Mouse (Mus musculus): ENCODE results near the gene Gramd1b. TPM values are rescaled to one million over a fixed set of nuclear protein-coding genes. Genes with fewer than 3 reads are reported as not detected.
"Not testable (repeated sequence)": the region's sequence is repeated elsewhere in the genome, so short reads cannot be mapped to it uniquely, and the experiment has no call there.

Gene Gramd1b
- polyA plus RNA-seq, 1 experiment: 20.3 TPM

DNA sequence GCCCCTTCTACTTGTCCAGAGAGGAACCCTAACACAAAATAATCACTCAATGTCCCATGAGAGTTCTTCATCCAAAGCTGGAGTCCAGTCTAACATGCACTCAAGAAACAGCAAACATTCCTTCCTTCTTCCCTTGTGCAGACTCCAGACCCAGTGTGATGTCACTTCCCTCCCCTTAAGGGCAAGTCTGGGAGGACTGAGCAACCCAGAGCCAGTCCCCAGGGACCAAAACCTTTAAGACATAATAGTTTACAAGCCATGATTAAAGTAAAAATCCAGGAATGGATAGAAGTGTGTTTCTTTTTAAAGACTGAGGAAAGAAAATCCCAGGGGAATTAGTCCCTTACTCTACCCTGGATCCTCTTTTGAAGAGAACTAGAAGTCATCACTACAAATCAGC is 30.5 kb downstream of the Gramd1b start:
- Histone ChIP-seq H3K27me3 (ENCODE audit: control insufficient read depth, insufficient read depth, low read length) (peaks cover 1% of the 10 kb centered on the region; the same call in 1 of the 2 replicates), H3K4me1 (ENCODE audit: control insufficient read depth, insufficient read depth, insufficient read length) (no peaks in the 10 kb centered on the region), H3K4me3 (ENCODE audit: extremely low read depth, insufficient read depth, insufficient read length) (no peak overlapping the region), H3K36me3 (ENCODE audit: control insufficient read depth, insufficient read depth, low read length) (no peaks in the 10 kb centered on the region), H3K27ac (ENCODE audit: insufficient read depth, low read length) (no peak overlapping the region)
- no peak for DNase-seq (ENCODE audit: low read depth in 1 of 2, low spot score in 2 of 2)
- TF ChIP-seq POLR2A (IDR thresholded peaks at IDR 0.05; ENCODE audit: low read depth, low read length) (no peak), CTCF (IDR thresholded peaks at IDR 0.05; ENCODE audit: extremely low read depth, insufficient read depth, insufficient read length, insufficient replicate concordance) (no peak)

DNA sequence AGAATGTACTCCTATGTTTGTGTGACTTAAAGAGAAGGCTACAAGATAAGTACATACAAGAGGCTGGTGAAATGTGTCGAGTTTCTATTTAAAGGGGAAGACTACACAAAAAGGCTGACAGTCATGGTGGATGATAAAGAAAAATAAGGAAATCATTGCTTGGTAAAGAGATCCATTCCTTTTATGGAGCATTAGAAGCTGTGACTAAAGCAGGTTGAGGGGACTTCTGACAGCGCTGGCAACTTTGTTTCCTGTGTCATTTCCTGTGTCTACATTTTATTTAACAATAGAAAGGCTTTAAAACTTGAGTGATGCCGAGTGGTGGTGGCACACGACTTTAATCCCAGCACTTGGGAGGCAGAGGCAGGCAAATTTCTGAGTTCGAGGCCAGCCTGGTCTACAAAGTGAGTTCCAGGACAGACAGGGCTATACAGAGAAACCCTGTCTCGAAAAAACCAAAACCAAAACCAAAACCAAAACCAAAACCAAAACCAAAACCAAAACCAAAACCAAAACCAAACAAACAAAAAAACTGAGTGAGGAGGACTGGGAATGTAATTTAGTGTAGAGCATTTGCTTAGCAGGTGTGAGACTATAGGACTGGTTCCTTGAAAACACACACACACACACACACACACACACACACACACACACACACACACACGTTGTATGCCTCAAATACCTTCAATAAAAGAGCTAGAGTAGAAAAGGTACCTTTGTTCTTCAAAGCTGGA is 48.7 kb downstream of the Gramd1b start:
- DNase-seq (ENCODE audit: low read depth in 1 of 2, low spot score in 2 of 2); H3K4me1 ChIP-seq (ENCODE audit: control insufficient read depth, insufficient read depth, insufficient read length); H3K27ac ChIP-seq (ENCODE audit: insufficient read depth, low read length); H3K27me3 ChIP-seq (ENCODE audit: control insufficient read depth, insufficient read depth, low read length); H3K36me3 ChIP-seq (ENCODE audit: control insufficient read depth, insufficient read depth, low read length): not testable (repeated sequence)
- WGBS: 42% methylated on average over 7 of the region's 7 CpGs
- peak overlapping the region; percentile 41; the same call in 1 of the 2 replicates for H3K4me3 ChIP-seq (ENCODE audit: extremely low read depth, insufficient read depth, insufficient read length)

DNA sequence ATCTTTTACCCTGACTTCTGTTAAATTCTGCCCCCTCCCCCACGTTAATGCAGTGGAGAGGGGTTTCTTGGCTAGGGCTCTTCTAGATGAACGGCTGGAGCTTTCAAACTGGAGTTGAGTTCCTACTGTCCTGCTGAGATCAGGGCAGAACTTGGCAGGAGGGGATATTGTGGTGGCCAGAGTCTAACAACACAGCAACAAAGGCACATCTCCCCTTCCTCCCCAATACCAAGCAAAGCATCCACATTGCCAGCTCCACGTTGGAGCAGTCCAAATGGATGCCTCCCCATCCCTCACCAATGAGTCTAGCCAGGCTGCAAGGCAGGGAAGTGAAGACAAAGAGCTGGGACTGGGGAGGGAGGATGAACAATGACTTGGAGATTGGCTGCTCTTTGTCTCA is 49.9 kb downstream of the Gramd1b start:
- TF ChIP-seq POLR2A (IDR thresholded peaks at IDR 0.05; ENCODE audit: low read depth, low read length) (no peak), CTCF (IDR thresholded peaks at IDR 0.05; ENCODE audit: extremely low read depth, insufficient read depth, insufficient read length, insufficient replicate concordance) (no peak)
- no peaks in the 10 kb centered on the region for H3K27me3 ChIP-seq (ENCODE audit: control insufficient read depth, insufficient read depth, low read length)
- no peaks in the 10 kb centered on the region for H3K4me1 ChIP-seq (ENCODE audit: control insufficient read depth, insufficient read depth, insufficient read length)
- 75% methylated on average over 3 of the region's 3 CpGs for WGBS
- DNase-seq (ENCODE audit: low read depth in 1 of 2, low spot score in 2 of 2): no peak
- H3K27ac ChIP-seq (ENCODE audit: insufficient read depth, low read length): no peak overlapping the region
- H3K4me3 ChIP-seq (ENCODE audit: extremely low read depth, insufficient read depth, insufficient read length): no peak overlapping the region
- H3K36me3 ChIP-seq (ENCODE audit: control insufficient read depth, insufficient read depth, low read length): no peaks in the 10 kb centered on the region

DNA sequence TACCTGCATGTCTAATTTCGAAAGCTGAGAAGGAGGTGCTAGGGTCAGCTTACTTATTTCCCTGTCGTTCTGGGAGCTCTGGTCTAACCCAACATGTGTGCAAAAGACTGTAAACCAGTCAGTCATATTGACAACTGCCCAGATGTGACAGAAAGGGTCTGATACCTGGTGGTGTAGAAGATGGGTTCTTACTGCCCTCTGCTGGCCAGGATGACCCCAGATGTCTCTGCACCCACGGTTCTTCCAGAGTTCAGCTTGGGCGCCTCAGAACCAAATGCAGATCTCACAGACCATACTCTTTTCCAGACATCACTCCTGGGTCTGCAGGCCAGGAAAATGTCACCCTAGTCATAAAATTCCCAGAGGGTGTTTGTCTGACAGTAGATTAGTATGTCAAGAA is 51.9 kb downstream of the Gramd1b start:
- Histone ChIP-seq H3K27ac (ENCODE audit: insufficient read depth, low read length) (no peak overlapping the region), H3K27me3 (ENCODE audit: control insufficient read depth, insufficient read depth, low read length) (no peaks in the 10 kb centered on the region), H3K4me3 (ENCODE audit: extremely low read depth, insufficient read depth, insufficient read length) (no peak overlapping the region), H3K4me1 (ENCODE audit: control insufficient read depth, insufficient read depth, insufficient read length) (no peaks in the 10 kb centered on the region), H3K36me3 (ENCODE audit: control insufficient read depth, insufficient read depth, low read length) (no peaks in the 10 kb centered on the region)
- TF ChIP-seq CTCF (IDR thresholded peaks at IDR 0.05; ENCODE audit: extremely low read depth, insufficient read depth, insufficient read length, insufficient replicate concordance) (peak; percentile 73; the same call in 1 of the 2 replicates), POLR2A (IDR thresholded peaks at IDR 0.05; ENCODE audit: low read depth, low read length) (no peak)
- 38% methylated on average over 4 of the region's 4 CpGs for WGBS
- peak; percentile 35 to 71 for DNase-seq (ENCODE audit: low read depth in 1 of 2, low spot score in 2 of 2)

DNA sequence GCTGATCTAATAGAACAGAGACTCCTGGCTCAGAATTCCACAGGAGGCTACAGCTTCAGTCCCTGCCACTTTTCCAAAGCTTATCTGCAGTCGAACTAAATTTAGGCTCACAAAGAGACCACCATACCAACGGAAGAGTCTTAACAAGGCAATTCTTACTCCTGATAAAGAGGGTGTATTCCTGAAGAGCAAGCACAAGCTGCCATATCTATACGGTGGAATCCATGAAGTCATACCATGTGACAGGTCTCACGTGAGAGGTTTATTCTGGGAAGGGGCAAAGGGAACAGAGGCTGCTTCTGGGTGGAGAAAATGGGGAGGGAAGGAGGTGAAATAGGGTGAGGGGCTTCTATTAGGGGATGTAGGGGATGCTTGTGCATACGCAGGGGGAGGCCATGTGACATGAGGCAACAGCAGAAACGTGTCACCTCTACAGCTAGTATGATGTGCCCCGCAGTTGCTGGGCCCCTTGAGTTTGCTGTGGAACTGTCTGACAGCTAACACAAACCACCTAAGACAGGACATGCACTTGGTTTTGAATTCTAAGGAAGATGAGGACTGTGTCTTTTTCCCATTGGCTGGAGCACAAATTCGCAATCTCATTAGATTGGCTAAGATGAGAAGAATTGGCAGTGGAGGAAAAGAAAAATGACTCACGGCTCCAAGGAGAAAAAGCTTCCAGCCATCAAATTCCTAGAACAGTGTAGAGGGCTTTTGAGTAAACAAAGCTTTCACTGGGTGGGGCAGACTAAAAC is 52.9 kb downstream of the Gramd1b start:
- Histone ChIP-seq H3K4me3 (ENCODE audit: extremely low read depth, insufficient read depth, insufficient read length) (no peak overlapping the region), H3K27ac (ENCODE audit: insufficient read depth, low read length) (no peak overlapping the region), H3K27me3 (ENCODE audit: control insufficient read depth, insufficient read depth, low read length) (no peaks in the 10 kb centered on the region), H3K36me3 (ENCODE audit: control insufficient read depth, insufficient read depth, low read length) (no peaks in the 10 kb centered on the region), H3K4me1 (ENCODE audit: control insufficient read depth, insufficient read depth, insufficient read length) (no peaks in the 10 kb centered on the region)
- 79% methylated on average over 9 of the region's 9 CpGs for WGBS
- TF ChIP-seq POLR2A (IDR thresholded peaks at IDR 0.05; ENCODE audit: low read depth, low read length): no peak
- TF ChIP-seq CTCF (IDR thresholded peaks at IDR 0.05; ENCODE audit: extremely low read depth, insufficient read depth, insufficient read length, insufficient replicate concordance): no peak
- DNase-seq (ENCODE audit: low read depth in 1 of 2, low spot score in 2 of 2): no peak

DNA sequence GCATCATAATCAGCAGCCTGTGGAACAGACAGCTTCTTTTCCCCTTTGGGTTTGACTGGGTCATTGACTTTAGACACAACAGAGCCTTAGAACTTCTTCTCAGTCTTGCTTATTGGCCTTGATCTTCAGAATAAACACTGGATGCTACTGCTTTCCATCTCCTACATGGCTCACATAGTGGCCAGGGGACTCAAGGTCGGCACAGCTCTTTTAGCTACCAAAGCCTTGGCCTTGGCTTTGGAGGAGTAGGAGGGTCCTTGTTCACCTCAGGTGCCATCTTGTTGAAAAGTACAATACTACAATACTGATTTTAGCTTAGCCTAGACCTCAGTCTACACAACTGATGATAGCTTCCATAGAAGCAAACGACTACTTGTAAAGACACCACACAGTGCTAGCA is 53.6 kb downstream of the Gramd1b start:
- Histone ChIP-seq H3K27ac (ENCODE audit: insufficient read depth, low read length) (no peak overlapping the region), H3K36me3 (ENCODE audit: control insufficient read depth, insufficient read depth, low read length) (no peaks in the 10 kb centered on the region), H3K4me1 (ENCODE audit: control insufficient read depth, insufficient read depth, insufficient read length) (no peaks in the 10 kb centered on the region), H3K27me3 (ENCODE audit: control insufficient read depth, insufficient read depth, low read length) (no peaks in the 10 kb centered on the region), H3K4me3 (ENCODE audit: extremely low read depth, insufficient read depth, insufficient read length) (no peak overlapping the region)
- DNase-seq (ENCODE audit: low read depth in 1 of 2, low spot score in 2 of 2): no peak
- WGBS: 86% methylated on average over 2 of the region's 2 CpGs
- TF ChIP-seq CTCF (IDR thresholded peaks at IDR 0.05; ENCODE audit: extremely low read depth, insufficient read depth, insufficient read length, insufficient replicate concordance) (no peak), POLR2A (IDR thresholded peaks at IDR 0.05; ENCODE audit: low read depth, low read length) (no peak)

DNA sequence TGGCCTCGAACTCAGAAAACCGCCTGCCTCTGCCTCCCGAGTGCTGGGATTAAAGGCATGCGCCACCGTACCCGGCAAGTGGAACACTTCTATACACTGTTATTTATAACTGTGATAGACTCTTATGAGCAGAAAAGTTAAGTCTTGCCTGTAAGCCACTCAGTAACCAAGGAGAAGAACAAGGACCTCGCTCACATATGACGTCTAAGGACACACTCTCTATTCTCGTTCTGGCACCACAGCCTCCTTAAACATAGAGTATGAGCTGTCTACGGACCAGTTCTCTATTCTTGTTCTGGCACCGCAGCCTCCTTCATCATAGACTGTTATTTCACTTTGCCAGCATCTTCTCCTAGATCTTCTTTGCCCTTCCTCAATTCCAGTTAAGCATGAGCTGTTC is 55.1 kb downstream of the Gramd1b start:
- no peak for DNase-seq (ENCODE audit: low read depth in 1 of 2, low spot score in 2 of 2)
- Histone ChIP-seq H3K27me3 (ENCODE audit: control insufficient read depth, insufficient read depth, low read length) (no peaks in the 10 kb centered on the region), H3K4me1 (ENCODE audit: control insufficient read depth, insufficient read depth, insufficient read length) (no peaks in the 10 kb centered on the region), H3K36me3 (ENCODE audit: control insufficient read depth, insufficient read depth, low read length) (no peaks in the 10 kb centered on the region), H3K27ac (ENCODE audit: insufficient read depth, low read length) (no peak overlapping the region), H3K4me3 (ENCODE audit: extremely low read depth, insufficient read depth, insufficient read length) (no peak overlapping the region)
- 86% methylated on average over 11 of the region's 11 CpGs for WGBS
- TF ChIP-seq CTCF (IDR thresholded peaks at IDR 0.05; ENCODE audit: extremely low read depth, insufficient read depth, insufficient read length, insufficient replicate concordance) (no peak), POLR2A (IDR thresholded peaks at IDR 0.05; ENCODE audit: low read depth, low read length) (no peak)
